Mouse (Mus musculus) CH12.LX (cell line): ENCODE measurements around the gene Zfhx3. TPM values are rescaled to one million over a fixed set of nuclear protein-coding genes. Genes with fewer than 3 reads are reported as not detected.

Experiments used
- DNase-seq: peaks from one replicate; pipeline ENCODE4 v3.0.0-alpha.2; 2013; ENCODE audit errors: extremely low read depth
- H3K27ac ChIP-seq: 2 replicates; pipeline ENCODE4 v1.5.1; 2012; ENCODE audit warnings: low read depth, mild to moderate bottlenecking, control low read depth, moderate library complexity; ENCODE audit not compliant: insufficient read depth
- H3K27me3 ChIP-seq: replicated peaks from 2 replicates; pipeline ENCODE3; 2012; ENCODE audit warnings: inconsistent platforms
- H3K36me3 ChIP-seq, 2 experiments: replicated peaks in 1 of 2; 2 replicates each; pipeline versions ENCODE3 to v1.6.1; 2012; ENCODE audit warnings: inconsistent platforms in 1 of 2, low read length in 1 of 2, mild to moderate bottlenecking in 1 of 2, mixed read lengths in 1 of 2, moderate library complexity in 1 of 2; ENCODE audit not compliant: control insufficient read depth in 1 of 2, insufficient read depth in 1 of 2
- H3K4me1 ChIP-seq, 2 experiments: 2 replicates each; pipeline ENCODE4 v1.6.1; 2012; ENCODE audit warnings: inconsistent platforms in 1 of 2, moderate library complexity in 1 of 2; ENCODE audit not compliant: insufficient read depth in 2 of 2, control insufficient read depth in 1 of 2
- H3K4me2 ChIP-seq: 2 replicates; pipeline ENCODE4 v1.6.1; 2012; ENCODE audit warnings: low read depth, mild to moderate bottlenecking, control low read depth; ENCODE audit not compliant: poor library complexity, insufficient read depth, severe bottlenecking
- H3K4me3 ChIP-seq, 3 experiments: fragments of 150-350 bp in 1 of 3; sonication (generic) in 1 of 3; replicated peaks in 1 of 3; 2 replicates each; pipeline versions ENCODE3 to v1.5.1; 2011 to 2012; ENCODE audit warnings: low read depth in 2 of 3, low read length in 2 of 3, mild to moderate bottlenecking in 2 of 3, moderate library complexity in 2 of 3, control low read depth in 1 of 3, improper control_type of control experiment in 1 of 3, inconsistent platforms in 1 of 3, mixed read lengths in 1 of 3; ENCODE audit not compliant: poor library complexity in 1 of 3
- H3K79me2 ChIP-seq: replicated peaks from 2 replicates; pipeline ENCODE4 v1.6.1; 2012; ENCODE audit warnings: mild to moderate bottlenecking, moderate library complexity; ENCODE audit not compliant: control insufficient read depth, poor library complexity, insufficient read depth, severe bottlenecking; ENCODE audit errors: extremely low read depth
- H3K9ac ChIP-seq: 2 replicates; pipeline ENCODE4 v1.6.1; 2012; ENCODE audit warnings: low read depth, mild to moderate bottlenecking, control low read depth, moderate library complexity; ENCODE audit not compliant: insufficient read depth
- H3K9me3 ChIP-seq: replicated peaks from 2 replicates; pipeline ENCODE3; 2012; ENCODE audit warnings: low read length, inconsistent platforms, mixed read lengths
- BHLHE40 ChIP-seq: IDR thresholded peaks from 2 replicates; pipeline ENCODE4 v1.6.1; 2011; ENCODE audit warnings: mild to moderate bottlenecking, low read depth, low read length, improper control_type of control experiment
- CHD2 ChIP-seq: IDR thresholded peaks from 2 replicates; pipeline ENCODE4 v1.6.1; 2011; ENCODE audit warnings: low read length, improper control_type of control experiment
- CTCF ChIP-seq, 2 experiments: IDR thresholded peaks in 1 of 2; conservative IDR thresholded peaks in 1 of 2; 2 replicates each; pipeline ENCODE4 v1.5.1; 2011 to 2012; ENCODE audit warnings: low read depth in 2 of 2, low read length in 2 of 2, improper control_type of control experiment in 1 of 2, inconsistent platforms in 1 of 2, mild to moderate bottlenecking in 1 of 2, moderate library complexity in 1 of 2
- E2F4 ChIP-seq: IDR thresholded peaks from 2 replicates; pipeline ENCODE4 v1.6.1; 2011; ENCODE audit warnings: low read depth, low read length, improper control_type of control experiment; ENCODE audit not compliant: insufficient replicate concordance
- ETS1 ChIP-seq: conservative IDR thresholded peaks from 2 replicates; pipeline ENCODE4 v1.6.1; 2012; ENCODE audit warnings: low read depth, mild to moderate bottlenecking, inconsistent platforms, low read length, improper control_type of control experiment, moderate library complexity
- GABPA ChIP-seq: IDR thresholded peaks from 2 replicates; pipeline ENCODE4 v1.6.1; 2012; ENCODE audit warnings: low read depth, low read length, improper control_type of control experiment, inconsistent platforms; ENCODE audit not compliant: insufficient replicate concordance
- HCFC1 ChIP-seq: IDR thresholded peaks from 2 replicates; pipeline ENCODE4 v1.6.1; 2012; ENCODE audit warnings: low read depth, mild to moderate bottlenecking, inconsistent platforms, low read length, improper control_type of control experiment
- JUND ChIP-seq: conservative IDR thresholded peaks from 2 replicates; pipeline ENCODE4 v1.6.1; 2011; ENCODE audit warnings: low read depth, low read length, improper control_type of control experiment
- MAX ChIP-seq: IDR thresholded peaks from 2 replicates; pipeline ENCODE4 v1.6.1; 2011; ENCODE audit warnings: low read length, improper control_type of control experiment
- MAZ ChIP-seq: IDR thresholded peaks from 2 replicates; pipeline ENCODE4 v1.6.1; 2012; ENCODE audit warnings: low read depth, mild to moderate bottlenecking, inconsistent platforms, low read length, improper control_type of control experiment, moderate library complexity
- MEF2A ChIP-seq: IDR thresholded peaks from 2 replicates; pipeline ENCODE4 v1.6.1; 2014; ENCODE audit warnings: low read depth, mild to moderate bottlenecking, inconsistent platforms, low read length, improper control_type of control experiment, borderline replicate concordance
- MXI1 ChIP-seq: IDR thresholded peaks from 2 replicates; pipeline ENCODE4 v1.6.1; 2011; ENCODE audit warnings: mild to moderate bottlenecking, low read depth, low read length, improper control_type of control experiment
- MYC ChIP-seq: IDR thresholded peaks from 2 replicates; pipeline ENCODE4 v1.6.1; 2011; ENCODE audit warnings: low read depth, mild to moderate bottlenecking, improper control_type of control experiment, low read length
- NELFE ChIP-seq: IDR thresholded peaks from 2 replicates; pipeline ENCODE4 v1.6.1; 2011; ENCODE audit warnings: low read depth, low read length, improper control_type of control experiment
- NRF1 ChIP-seq: IDR thresholded peaks from 2 replicates; pipeline ENCODE4 v1.6.1; 2014; ENCODE audit warnings: low read depth, mild to moderate bottlenecking, inconsistent platforms, low read length, improper control_type of control experiment, moderate library complexity
- PAX5 ChIP-seq: IDR thresholded peaks from 2 replicates; pipeline ENCODE4 v1.6.1; 2012; ENCODE audit warnings: low read length, inconsistent platforms, mixed read lengths
- POLR2A ChIP-seq: IDR thresholded peaks from 2 replicates; pipeline ENCODE4 v1.6.1; 2011; ENCODE audit warnings: low read depth, mild to moderate bottlenecking, improper control_type of control experiment, low read length
- RAD21 ChIP-seq: IDR thresholded peaks from 2 replicates; pipeline ENCODE4 v1.6.1; 2011; ENCODE audit warnings: low read depth, mild to moderate bottlenecking, low read length, improper control_type of control experiment, moderate library complexity
- TCF12 ChIP-seq: IDR thresholded peaks from 2 replicates; pipeline ENCODE4 v1.6.1; 2014; ENCODE audit warnings: low read depth, mild to moderate bottlenecking, inconsistent platforms, low read length, improper control_type of control experiment
- USF2 ChIP-seq: conservative IDR thresholded peaks from 2 replicates; pipeline ENCODE4 v1.6.1; 2011; ENCODE audit warnings: low read depth, low read length, improper control_type of control experiment
- ZKSCAN1 ChIP-seq: IDR thresholded peaks from 2 replicates; pipeline ENCODE4 v1.6.1; 2012; ENCODE audit warnings: low read depth, inconsistent platforms, low read length, improper control_type of control experiment, borderline replicate concordance
- ZNF384 ChIP-seq: IDR thresholded peaks from 2 replicates; pipeline ENCODE4 v1.6.1; 2012; ENCODE audit warnings: low read depth, low read length, improper control_type of control experiment, inconsistent platforms
- dilution Hi-C: fragments of 300-500 bp; cut with MboI; formaldehyde crosslinking; loops from 2 replicates; pipeline ENCODE4 v1.14.3; 2020; ENCODE audit warnings: low sequenced_read_pairs; ENCODE audit not compliant: extremely low pct_unique_long_range_greater_than_20kb, extremely low pct_ligation_motif_present
- in situ Hi-C: fragments of 300-500 bp; cut with MboI; formaldehyde crosslinking; loops from 3 replicates; pipeline ENCODE4 v1.14.3; 2019; ENCODE audit warnings: low sequenced_read_pairs, low pct_ligation_motif_present, low pct_unique_long_range_greater_than_20kb, mixed read lengths
- polyA plus RNA-seq: library from polyadenylated mRNA; unstranded; fragments of >175 nt; gene quantifications from 2 replicates; pipeline ENCODE4 v1.2.1, GENCODE M21; 2012; ENCODE audit warnings: low read depth; ENCODE audit not compliant: insufficient read length
- total RNA-seq, 2 experiments: library from RNA; depleted of rRNA; stranded (reverse); fragments of 300-350 nt in 1 of 2; fragments of >200 nt in 1 of 2; gene quantifications; 2 replicates each; pipeline ENCODE4 v1.2.3; 2012 to 2014

The Zfhx3 gene
- total and polyA plus RNA-seq, 3 experiments: 0.05 to 0.76 (median 0.68) TPM

DNA sequence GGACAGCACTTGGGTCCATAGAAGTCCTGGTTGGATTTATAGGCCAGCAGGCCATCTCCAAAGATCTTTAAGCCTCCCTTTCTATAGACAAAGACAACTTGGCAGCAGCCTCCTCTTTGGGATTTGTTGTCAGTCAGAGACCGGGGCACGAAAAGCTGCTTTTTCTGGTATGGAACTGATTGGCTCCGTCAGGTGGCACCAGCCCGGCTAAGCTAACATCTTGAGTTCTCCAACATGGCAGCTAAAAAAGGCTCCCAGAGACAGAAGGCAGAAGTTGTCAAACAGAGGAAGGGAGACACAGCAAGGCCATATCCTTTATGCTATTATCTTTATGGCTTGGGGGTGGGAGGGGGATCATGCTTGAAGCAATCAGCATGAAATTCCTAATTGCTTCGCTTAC, 947.0 kb downstream of the Zfhx3 start:
- Histone ChIP-seq H3K27ac (no peak overlapping the region), H3K4me1 (peaks cover 0 to 18% of the 10 kb centered on the region in 2 experiments; a peak in 2 of 4 replicates), H3K27me3 (no peaks in the 10 kb centered on the region), H3K79me2 (no peaks in the 10 kb centered on the region), H3K4me3 (no peak overlapping the region), H3K36me3 (no peaks in the 10 kb centered on the region), H3K9ac (no peak overlapping the region), H3K4me2 (no peak overlapping the region), H3K9me3 (no peaks in the 10 kb centered on the region)
- in situ Hi-C loops: no loop called here
- DNase-seq: no peak
- TF ChIP-seq PAX5 (no peak), CTCF (conservative IDR thresholded peaks at IDR 0.05 in 1 of 2, IDR thresholded peaks at IDR 0.05 in 1 of 2; ENCODE audit: low read depth in 2 of 2, low read length in 2 of 2) (no peak), E2F4 (no peak), USF2 (no peak), RAD21 (no peak), POLR2A (no peak), MAX (no peak), NRF1 (no peak), JUND (no peak), HCFC1 (no peak), MYC (no peak), CHD2 (no peak)
- dilution Hi-C loops: no loop called here

DNA sequence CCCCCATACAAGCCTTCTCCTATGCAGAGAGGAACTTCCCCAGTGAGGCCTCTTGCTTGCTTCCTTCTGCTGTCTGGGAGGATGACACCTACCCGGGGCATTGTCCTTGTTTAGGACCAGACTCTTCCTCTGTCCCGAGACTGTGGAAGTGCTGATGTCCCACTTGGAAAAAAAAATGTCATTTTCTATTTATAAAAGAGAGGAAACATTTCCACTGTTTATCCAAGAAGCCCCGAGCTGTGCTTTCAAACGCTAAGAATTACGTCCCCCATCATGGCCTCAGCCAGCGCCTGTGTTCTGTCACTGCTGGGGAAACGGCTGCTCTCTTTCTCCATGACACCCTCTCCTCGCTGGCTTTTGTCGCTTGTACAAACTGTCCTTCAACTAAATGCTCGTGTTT, 951.8 kb downstream of the Zfhx3 start:
- no peaks in the 10 kb centered on the region for H3K36me3 ChIP-seq
- dilution Hi-C loops (no loop called here), in situ Hi-C loops (no loop called here)
- no peaks in the 10 kb centered on the region for H3K9me3 ChIP-seq
- H3K4me2 ChIP-seq: no peak overlapping the region
- no peaks in the 10 kb centered on the region for H3K27me3 ChIP-seq
- TF ChIP-seq MEF2A (no peak), ZKSCAN1 (no peak), MXI1 (no peak), MAX (no peak), NELFE (no peak), ETS1 (no peak), MAZ (no peak), JUND (no peak), CHD2 (no peak), RAD21 (no peak), BHLHE40 (no peak), PAX5 (no peak), GABPA (no peak), TCF12 (no peak), ZNF384 (no peak)
- no peak overlapping the region for H3K9ac ChIP-seq
- H3K79me2 ChIP-seq: no peaks in the 10 kb centered on the region
- no peak overlapping the region for H3K27ac ChIP-seq
- peaks cover under 1 to 12% of the 10 kb centered on the region in 2 experiments; a peak in 3 of 4 replicates for H3K4me1 ChIP-seq
- DNase-seq: no peak
- no peak overlapping the region for H3K4me3 ChIP-seq
